Mouse (Mus musculus) CH12.LX (cell line): ENCODE measurements around the gene Cstad.

ENCODE experiments used
- MAX ChIP-seq: IDR thresholded peaks from 2 replicates; pipeline ENCODE4 v1.6.1; 2011; ENCODE audit warnings: low read length, improper control_type of control experiment
- NELFE ChIP-seq: IDR thresholded peaks from 2 replicates; pipeline ENCODE4 v1.6.1; 2011; ENCODE audit warnings: low read depth, low read length, improper control_type of control experiment
- RAD21 ChIP-seq: IDR thresholded peaks from 2 replicates; pipeline ENCODE4 v1.6.1; 2011; ENCODE audit warnings: low read depth, mild to moderate bottlenecking, low read length, improper control_type of control experiment, moderate library complexity

DNA sequence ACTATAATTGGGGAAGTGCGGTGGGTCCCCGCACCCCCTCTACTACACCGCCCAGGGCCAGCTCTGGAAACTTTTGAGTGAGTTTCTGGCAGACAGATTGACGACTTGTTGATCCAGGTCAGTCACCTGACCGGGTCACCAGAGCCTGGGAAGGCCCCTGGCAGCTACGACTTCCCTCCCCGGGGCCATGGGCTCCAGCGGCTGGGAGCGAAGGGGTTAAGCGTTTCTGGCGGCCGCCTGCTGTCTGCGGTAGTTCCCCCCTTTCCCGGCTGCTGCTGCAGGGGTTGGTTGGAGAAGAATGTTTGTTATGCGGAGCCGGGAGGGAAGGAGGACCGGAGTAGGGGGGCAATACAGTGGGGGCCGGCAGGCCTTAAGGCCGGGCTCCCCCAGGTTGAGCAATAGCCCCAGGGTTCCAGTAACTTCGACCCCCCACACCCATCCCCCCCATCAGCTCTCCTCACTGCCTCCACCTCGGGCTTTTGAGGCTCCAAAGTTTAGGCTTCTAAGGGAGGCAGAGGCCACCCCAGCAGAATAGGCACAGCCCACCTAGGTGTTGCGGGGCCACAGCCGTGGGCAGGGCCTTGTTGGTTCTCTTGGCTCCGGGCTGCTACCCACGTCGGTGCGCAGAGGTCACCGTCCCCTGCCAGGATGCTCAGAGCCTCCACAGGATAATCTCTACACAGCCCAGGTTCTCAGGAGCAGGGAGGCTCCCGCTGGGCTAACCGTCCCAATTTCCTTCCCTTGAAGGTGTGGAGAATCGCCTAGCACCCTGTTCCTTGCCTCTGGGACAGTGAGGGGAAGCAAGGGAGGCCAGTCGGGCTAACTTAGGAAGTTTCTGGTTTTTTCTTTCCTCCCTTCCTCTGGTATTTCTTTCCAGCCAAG, 10.3 kb downstream of the Cstad start:
- no peak for TF ChIP-seq NELFE
- no peak for TF ChIP-seq MAX
- no peak for TF ChIP-seq RAD21
